Mouse (Mus musculus): ENCODE data around the gene Prss41.

DNA sequence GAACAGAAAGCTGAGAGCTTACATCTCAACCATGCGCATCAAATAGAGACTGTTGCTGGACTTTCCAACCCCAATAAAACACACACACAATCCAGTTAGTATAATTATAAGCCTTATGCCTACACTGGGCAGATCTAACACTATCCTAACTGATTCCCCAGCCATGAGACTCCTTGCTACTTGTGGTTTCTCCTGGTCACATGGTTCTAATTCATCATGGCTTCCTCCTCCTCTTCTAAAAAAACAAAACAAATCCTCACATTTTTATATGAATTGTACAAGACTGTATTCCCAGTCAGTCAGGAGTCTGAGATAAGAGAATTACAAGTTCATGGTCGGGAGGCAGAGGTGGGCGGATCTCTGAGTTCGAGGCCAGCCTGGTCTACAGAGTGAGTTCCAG is 55.0 kb downstream of the Prss41 start:
- no peak for TF ChIP-seq EP300 (IDR thresholded peaks at IDR 0.05; ENCODE audit: insufficient read depth, low read depth, low read length)
- TF ChIP-seq POLR2A (IDR thresholded peaks at IDR 0.05; ENCODE audit: insufficient read depth, low read depth, low read length), result no peak
- no peak for TF ChIP-seq CTCF (IDR thresholded peaks at IDR 0.05)
